15 mouse cellular contexts compared by ENCODE assay signal in genomic region chr5:108053566-108053965, GRCm38 (mm10).
"Had no signal": no experiment of that assay in that cellular context is flagged by ENCODE, and none has a peak within 500 bp of the region (broad histone marks: within the 10 kb centered on the region; RNA-seq: fewer than 3 reads in every experiment).

No protein-coding gene starts in this region.

- H3K27ac ChIP-seq: macrophage; midbrain, embryonic 12.5 days; neural tube, embryonic 12.5 days; stomach, embryonic 15.5 days; stomach, postnatal 0 days had no signal

- H3K27me3 ChIP-seq: megakaryocyte, embryonic 14.5 days; midbrain, embryonic 12.5 days; neural tube, embryonic 12.5 days; stomach, embryonic 15.5 days had no signal

- H3K9me3 ChIP-seq: midbrain, embryonic 12.5 days; neural tube, embryonic 12.5 days; stomach, embryonic 15.5 days had no signal

- H3K4me2 ChIP-seq: lung, embryonic 14.5 days; midbrain, embryonic 12.5 days; neural tube, embryonic 12.5 days; stomach, embryonic 15.5 days had no signal

- H3K4me1 ChIP-seq: megakaryocyte, embryonic 14.5 days; neural tube, embryonic 12.5 days; stomach, embryonic 15.5 days had no signal

- H3K4me3 ChIP-seq: megakaryocyte, embryonic 14.5 days; midbrain, embryonic 12.5 days; neural tube, embryonic 12.5 days; stomach, embryonic 15.5 days had no signal

- H3K9ac ChIP-seq: lung, embryonic 14.5 days; midbrain, embryonic 12.5 days; neural tube, embryonic 12.5 days; stomach, embryonic 15.5 days had no signal

- DNase-seq: lung, adult 18-20 months; lung, embryonic 14.5 days; lung, postnatal 14 days; lung, postnatal 36 days; midbrain, embryonic 14.5 days; right cerebral cortex, postnatal 14 days; thymus, adult 2 months; thymus, postnatal 25 days; thymus, postnatal 4 days had no signal

- H3K36me3 ChIP-seq: midbrain, embryonic 12.5 days; neural tube, embryonic 12.5 days; stomach, embryonic 15.5 days had no signal
